Mouse (Mus musculus) embryonic facial prominence, embryonic 11.5 days (tissue): ENCODE measurements around the gene Igf1r. TPM values are rescaled to one million over a fixed set of nuclear protein-coding genes. Genes with fewer than 3 reads are reported as not detected.

ENCODE experiments used
- ATAC-seq: fragments of 200-750 bp; cut with Nextera tagmentation; replicated peaks from 2 replicates; pipeline ENCODE4 v1.8.0; 2017; ENCODE audit warnings: low read depth; ENCODE audit not compliant: insufficient number of reproducible peaks, low FRiP score, low TSS enrichment
- DNase-seq: peaks from one replicate; pipeline ENCODE4 v3.0.0-alpha.2; 2015; ENCODE audit warnings: low spot score
- H3K27ac ChIP-seq: fragments of 300-500 bp; sonication (generic); replicated peaks from 2 replicates; pipeline ENCODE4 v1.5.1; 2014; ENCODE audit warnings: mild to moderate bottlenecking, low read depth, low read length, control low read depth
- H3K27me3 ChIP-seq: fragments of 300-500 bp; sonication (generic); 2 replicates; pipeline ENCODE4 v1.6.1; 2014; ENCODE audit warnings: mild to moderate bottlenecking, low read length, moderate library complexity, mixed read lengths; ENCODE audit not compliant: control insufficient read depth, insufficient read depth
- H3K36me3 ChIP-seq: fragments of 300-500 bp; sonication (generic); replicated peaks from 2 replicates; pipeline ENCODE4 v1.6.1; 2014; ENCODE audit warnings: low read depth, mild to moderate bottlenecking, low read length, moderate library complexity, mixed read lengths; ENCODE audit not compliant: control insufficient read depth, insufficient read depth
- H3K4me1 ChIP-seq: fragments of 300-500 bp; sonication (generic); 2 replicates; pipeline ENCODE4 v1.6.1; 2014; ENCODE audit warnings: low read length, mixed read lengths; ENCODE audit not compliant: control insufficient read depth, insufficient read depth
- H3K4me2 ChIP-seq: fragments of 300-500 bp; sonication (generic); 2 replicates; pipeline ENCODE4 v1.6.1; 2014; ENCODE audit warnings: low read depth, mild to moderate bottlenecking, control low read depth, low read length, moderate library complexity
- H3K4me3 ChIP-seq: fragments of 300-500 bp; sonication (generic); 2 replicates; pipeline ENCODE4 v1.5.1; 2014; ENCODE audit warnings: low read depth, low read length, control low read depth
- H3K9ac ChIP-seq: fragments of 300-500 bp; sonication (generic); replicated peaks from 2 replicates; pipeline ENCODE4 v1.6.1; 2014; ENCODE audit warnings: mild to moderate bottlenecking, control low read depth, low read length
- H3K9me3 ChIP-seq: fragments of 300-500 bp; sonication (generic); replicated peaks from 2 replicates; pipeline ENCODE4 v1.6.1; 2016; ENCODE audit warnings: mild to moderate bottlenecking, low read length, inconsistent platforms, mixed read lengths; ENCODE audit not compliant: control insufficient read depth
- WGBS: fragments of 180-500 bp; shearing (Covaris S2); extraction: QIAGEN DNeasy Blood & Tissue Kit; methylation state at CpG from one replicate; pipeline ENCODE4 v1.1.7; 2014; 5-methylcytosine and 5-hydroxymethylcytosine counted together
- polyA plus RNA-seq: library from polyadenylated mRNA; unstranded; fragments of >200 nt; fragmentation: Nextera tagmentation; extraction: Ambion mirVana; gene quantifications from 2 replicates; pipeline ENCODE4 v1.2.1, GENCODE M21; 2014

Igf1r gene
- polyA plus RNA-seq, 1 experiment from 2014 or later, result 19.4 TPM

- no peak for DNase-seq
- Histone ChIP-seq H3K9me3 (no peaks in the 10 kb centered on the region), H3K36me3 (no peaks in the 10 kb centered on the region), H3K9ac (no peak overlapping the region), H3K4me1 (no peaks in the 10 kb centered on the region), H3K27me3 (no peaks in the 10 kb centered on the region), H3K27ac (no peak overlapping the region), H3K4me3 (no peak overlapping the region), H3K4me2 (no peak overlapping the region)
- WGBS, result 82% methylated on average over 4 of the region's 4 CpGs
- ATAC-seq, result no peak
Measured at GRCm38 (mm10) chr7:68044621-68045020, 92.0 kb downstream of the Igf1r start.

- Histone ChIP-seq H3K27ac (no peak overlapping the region), H3K4me3 (no peak overlapping the region), H3K4me1 (no peaks in the 10 kb centered on the region), H3K9me3 (no peaks in the 10 kb centered on the region), H3K36me3 (no peaks in the 10 kb centered on the region), H3K27me3 (no peaks in the 10 kb centered on the region), H3K4me2 (no peak overlapping the region), H3K9ac (no peak overlapping the region)
- DNase-seq, result no peak
- WGBS, result 81% methylated on average over 4 of the region's 4 CpGs
- no peak for ATAC-seq
Measured at GRCm38 (mm10) chr7:68047152-68047551, 94.5 kb downstream of the Igf1r start.

- ATAC-seq (no peak), DNase-seq (no peak)
- Histone ChIP-seq H3K27me3 (no peaks in the 10 kb centered on the region), H3K9me3 (no peaks in the 10 kb centered on the region), H3K4me1 (no peaks in the 10 kb centered on the region), H3K4me2 (no peak overlapping the region), H3K36me3 (no peaks in the 10 kb centered on the region), H3K4me3 (no peak overlapping the region), H3K9ac (no peak overlapping the region), H3K27ac (no peak overlapping the region)
- 86% methylated on average over 4 of the region's 4 CpGs for WGBS
Measured at GRCm38 (mm10) chr7:68048532-68048931, 95.9 kb downstream of the Igf1r start.

GRCm38 (mm10) chr7:68049048-68049447 lies 96.4 kb downstream of the Igf1r start:
- WGBS, result 58% methylated on average over 7 of the region's 7 CpGs
- Histone ChIP-seq H3K4me1 (no peaks in the 10 kb centered on the region), H3K4me2 (no peak overlapping the region), H3K27ac (no peak overlapping the region), H3K9ac (no peak overlapping the region), H3K36me3 (no peaks in the 10 kb centered on the region), H3K27me3 (no peaks in the 10 kb centered on the region), H3K9me3 (no peaks in the 10 kb centered on the region), H3K4me3 (no peak overlapping the region)
- ATAC-seq, result no peak
- DNase-seq, result peak; percentile 51

- 78% methylated on average over 10 of the region's 10 CpGs for WGBS
- DNase-seq, result no peak
- H3K9me3 ChIP-seq, result no peaks in the 10 kb centered on the region
Measured at GRCm38 (mm10) chr7:68053002-68053624, 100.5 kb downstream of the Igf1r start.

GRCm38 (mm10) chr7:68054498-68054897 lies 101.9 kb downstream of the Igf1r start:
- Histone ChIP-seq H3K27ac (no peak overlapping the region), H3K27me3 (no peaks in the 10 kb centered on the region), H3K4me1 (no peaks in the 10 kb centered on the region), H3K9me3 (no peaks in the 10 kb centered on the region), H3K4me3 (no peak overlapping the region), H3K36me3 (no peaks in the 10 kb centered on the region), H3K9ac (no peak overlapping the region), H3K4me2 (no peak overlapping the region)
- no peak for ATAC-seq
- WGBS, result 38% methylated on average over 2 of the region's 2 CpGs
- DNase-seq, result no peak

More at GRCm38 (mm10) chr7:68053002-68053624, 100.5 kb downstream of the Igf1r start:
- H3K27me3 ChIP-seq, result no peaks in the 10 kb centered on the region
- no peak overlapping the region for H3K27ac ChIP-seq
- H3K4me2 ChIP-seq, result no peak overlapping the region
- no peak overlapping the region for H3K9ac ChIP-seq
- no peak for ATAC-seq
- H3K4me3 ChIP-seq, result no peak overlapping the region
- no peaks in the 10 kb centered on the region for H3K4me1 ChIP-seq
- no peaks in the 10 kb centered on the region for H3K36me3 ChIP-seq

- Histone ChIP-seq H3K4me1 (no peaks in the 10 kb centered on the region), H3K4me2 (no peak overlapping the region), H3K9me3 (no peaks in the 10 kb centered on the region), H3K36me3 (no peaks in the 10 kb centered on the region), H3K9ac (no peak overlapping the region), H3K27me3 (no peaks in the 10 kb centered on the region), H3K27ac (no peak overlapping the region), H3K4me3 (no peak overlapping the region)
- no peak for ATAC-seq
- no peak for DNase-seq
- 76% methylated on average over 6 of the region's 6 CpGs for WGBS
Measured at GRCm38 (mm10) chr7:68054956-68055355, 102.3 kb downstream of the Igf1r start.

GRCm38 (mm10) chr7:68057010-68057409 lies 104.4 kb downstream of the Igf1r start:
- 83% methylated on average over 3 of the region's 3 CpGs for WGBS
- H3K4me2 ChIP-seq, result no peak overlapping the region
- H3K4me1 ChIP-seq, result peaks cover 2% of the 10 kb centered on the region; the same call in 1 of the 2 replicates
- ATAC-seq (no peak), DNase-seq (no peak)
- no peak overlapping the region for H3K27ac ChIP-seq
- H3K9ac ChIP-seq, result no peak overlapping the region
- no peak overlapping the region for H3K4me3 ChIP-seq
- H3K27me3 ChIP-seq, result no peaks in the 10 kb centered on the region
- no peaks in the 10 kb centered on the region for H3K36me3 ChIP-seq
- H3K9me3 ChIP-seq, result no peaks in the 10 kb centered on the region
